Mouse (Mus musculus) forebrain, embryonic 16.5 days (tissue): ENCODE measurements around the gene Fkbp5. TPM values are rescaled to one million over a fixed set of nuclear protein-coding genes. Genes with fewer than 3 reads are reported as not detected.

Experiments used
- ATAC-seq: fragments of 200-750 bp; cut with Nextera tagmentation; 2 replicates; pipeline ENCODE4 v1.8.0; 2017; ENCODE audit warnings: mild to moderate bottlenecking, moderate library complexity
- H3K27ac ChIP-seq: fragments of 300-500 bp; sonication (generic); 2 replicates; pipeline ENCODE4 v1.5.1; 2014; ENCODE audit warnings: low read length, control low read depth
- H3K27me3 ChIP-seq: fragments of 300-500 bp; sonication (generic); replicated peaks from 2 replicates; pipeline ENCODE4 v1.6.1; 2014; ENCODE audit warnings: low read length; ENCODE audit not compliant: control insufficient read depth, insufficient read depth
- H3K36me3 ChIP-seq: fragments of 300-500 bp; sonication (generic); 2 replicates; pipeline ENCODE4 v1.6.1; 2014; ENCODE audit not compliant: control insufficient read depth, insufficient read depth
- H3K4me1 ChIP-seq: fragments of 300-500 bp; sonication (generic); replicated peaks from 2 replicates; pipeline ENCODE4 v1.6.1; 2014; ENCODE audit warnings: low read length; ENCODE audit not compliant: control insufficient read depth, insufficient read depth
- H3K4me2 ChIP-seq: fragments of 300-500 bp; sonication (generic); 2 replicates; pipeline ENCODE4 v1.6.1; 2014; ENCODE audit warnings: mild to moderate bottlenecking, low read length, control low read depth
- H3K4me3 ChIP-seq: fragments of 300-500 bp; sonication (generic); replicated peaks from 2 replicates; pipeline ENCODE4 v1.5.1; 2014; ENCODE audit warnings: mild to moderate bottlenecking, low read length, control low read depth
- H3K9ac ChIP-seq: fragments of 300-500 bp; sonication (generic); replicated peaks from 2 replicates; pipeline ENCODE4 v1.6.1; 2014; ENCODE audit warnings: low read depth, low read length, control low read depth
- H3K9me3 ChIP-seq: fragments of 300-500 bp; sonication (generic); 2 replicates; pipeline ENCODE4 v1.6.1; 2016; ENCODE audit warnings: low read length; ENCODE audit not compliant: control insufficient read depth
- WGBS: fragments of 180-500 bp; shearing (Covaris S2); extraction: QIAGEN DNeasy Blood & Tissue Kit; methylation state at CpG from one replicate; pipeline ENCODE4 v1.1.7; 2014; 5-methylcytosine and 5-hydroxymethylcytosine counted together
- polyA plus RNA-seq: library from polyadenylated mRNA; unstranded; fragments of >200 nt; fragmentation: Nextera tagmentation; extraction: Ambion mirVana; gene quantifications from 2 replicates; pipeline ENCODE4 v1.2.1, GENCODE M21; 2015

Fkbp5 gene
- polyA plus RNA-seq, 1 experiment from 2014 or later = 39.3 TPM

GRCm38 (mm10) chr17:28484704-28485445, 32.5 kb downstream of the Fkbp5 start:
- peak overlapping the region; percentile 86 for H3K4me3 ChIP-seq
- peaks cover 7% of the 10 kb centered on the region; the same call in 1 of the 2 replicates for H3K4me1 ChIP-seq
- no peaks in the 10 kb centered on the region for H3K27me3 ChIP-seq
- no peaks in the 10 kb centered on the region for H3K36me3 ChIP-seq
- H3K9ac ChIP-seq = peak overlapping the region; percentile 82
- 6% methylated on average over 30 of the region's 30 CpGs for WGBS
- no peaks in the 10 kb centered on the region for H3K9me3 ChIP-seq
- peak overlapping the region; percentile 83 for H3K27ac ChIP-seq
- peak overlapping the region; percentile 67 for H3K4me2 ChIP-seq
- no peak for ATAC-seq

GRCm38 (mm10) chr17:28477421-28477820, 39.9 kb downstream of the Fkbp5 start:
- H3K4me1 ChIP-seq = no peaks in the 10 kb centered on the region
- no peak for ATAC-seq
- H3K4me2 ChIP-seq = no peak overlapping the region
- H3K27me3 ChIP-seq = no peaks in the 10 kb centered on the region
- no peak overlapping the region for H3K27ac ChIP-seq
- no peak overlapping the region for H3K4me3 ChIP-seq
- H3K36me3 ChIP-seq = no peaks in the 10 kb centered on the region
- H3K9ac ChIP-seq = no peak overlapping the region
- WGBS = 93% methylated on average over 8 of the region's 8 CpGs
- no peaks in the 10 kb centered on the region for H3K9me3 ChIP-seq

GRCm38 (mm10) chr17:28476441-28476840, 40.9 kb downstream of the Fkbp5 start:
- no peaks in the 10 kb centered on the region for H3K36me3 ChIP-seq
- ATAC-seq = no peak
- no peak overlapping the region for H3K9ac ChIP-seq
- no peak overlapping the region for H3K4me3 ChIP-seq
- H3K27ac ChIP-seq = no peak overlapping the region
- H3K4me2 ChIP-seq = no peak overlapping the region
- no peaks in the 10 kb centered on the region for H3K9me3 ChIP-seq
- no peaks in the 10 kb centered on the region for H3K27me3 ChIP-seq
- H3K4me1 ChIP-seq = no peaks in the 10 kb centered on the region

- Histone ChIP-seq H3K4me3 (no peak overlapping the region), H3K27me3 (no peaks in the 10 kb centered on the region), H3K36me3 (no peaks in the 10 kb centered on the region), H3K27ac (no peak overlapping the region), H3K9me3 (no peaks in the 10 kb centered on the region), H3K4me1 (no peaks in the 10 kb centered on the region), H3K4me2 (no peak overlapping the region), H3K9ac (no peak overlapping the region)
- no peak for ATAC-seq
- 90% methylated on average over 3 of the region's 3 CpGs for WGBS
These were observed 41.6 kb downstream of the Fkbp5 start for GRCm38 (mm10) chr17:28475593-28476325.

- no peak overlapping the region for H3K4me3 ChIP-seq
- no peaks in the 10 kb centered on the region for H3K36me3 ChIP-seq
- 44% methylated on average over 5 of the region's 5 CpGs for WGBS
- H3K4me2 ChIP-seq = no peak overlapping the region
- 0 out of 2 replicates have a peak, but pooled peaks cover 2% of the 10 kb centered on the region for H3K4me1 ChIP-seq
- no peak overlapping the region for H3K9ac ChIP-seq
- no peak for ATAC-seq
- no peak overlapping the region for H3K27ac ChIP-seq
- H3K27me3 ChIP-seq = no peaks in the 10 kb centered on the region
- no peaks in the 10 kb centered on the region for H3K9me3 ChIP-seq
These were observed 44.6 kb downstream of the Fkbp5 start for GRCm38 (mm10) chr17:28472696-28473095.

GRCm38 (mm10) chr17:28470876-28471275, 46.5 kb downstream of the Fkbp5 start:
- ATAC-seq = no peak
- H3K36me3 ChIP-seq = no peaks in the 10 kb centered on the region
- H3K27ac ChIP-seq = no peak overlapping the region
- H3K4me2 ChIP-seq = no peak overlapping the region
- WGBS = 77% methylated on average over 6 of the region's 6 CpGs
- no peaks in the 10 kb centered on the region for H3K9me3 ChIP-seq
- H3K9ac ChIP-seq = no peak overlapping the region
- 0 out of 2 replicates have a peak, but pooled peaks cover 2% of the 10 kb centered on the region for H3K4me1 ChIP-seq
- no peak overlapping the region for H3K4me3 ChIP-seq
- H3K27me3 ChIP-seq = no peaks in the 10 kb centered on the region

- no peaks in the 10 kb centered on the region for H3K9me3 ChIP-seq
- no peak overlapping the region for H3K9ac ChIP-seq
- H3K36me3 ChIP-seq = no peaks in the 10 kb centered on the region
- H3K4me3 ChIP-seq = no peak overlapping the region
- 80% methylated on average over 11 of the region's 11 CpGs for WGBS
- 0 out of 2 replicates have a peak, but pooled peaks cover 4% of the 10 kb centered on the region for H3K4me1 ChIP-seq
- no peak overlapping the region for H3K4me2 ChIP-seq
- ATAC-seq = no peak
- H3K27ac ChIP-seq = no peak overlapping the region
- H3K27me3 ChIP-seq = no peaks in the 10 kb centered on the region
These were observed 49.6 kb downstream of the Fkbp5 start for GRCm38 (mm10) chr17:28467749-28468148.

- WGBS = 81% methylated on average over 4 of the region's 4 CpGs
These were observed 51.4 kb downstream of the Fkbp5 start for GRCm38 (mm10) chr17:28465968-28466367.

GRCm38 (mm10) chr17:28463701-28464443, 53.5 kb downstream of the Fkbp5 start:
- H3K27ac ChIP-seq = no peak overlapping the region
- no peaks in the 10 kb centered on the region for H3K36me3 ChIP-seq
- H3K9ac ChIP-seq = no peak overlapping the region
- H3K4me2 ChIP-seq = no peak overlapping the region
- 0 out of 2 replicates have a peak, but pooled peaks cover 2% of the 10 kb centered on the region for H3K4me1 ChIP-seq
- H3K9me3 ChIP-seq = no peaks in the 10 kb centered on the region
- H3K27me3 ChIP-seq = no peaks in the 10 kb centered on the region
- ATAC-seq = no peak
- WGBS = 72% methylated on average over 7 of the region's 7 CpGs
- no peak overlapping the region for H3K4me3 ChIP-seq

More at GRCm38 (mm10) chr17:28465968-28466367, 51.4 kb downstream of the Fkbp5 start:
- no peak overlapping the region for H3K27ac ChIP-seq
- H3K9me3 ChIP-seq = no peaks in the 10 kb centered on the region
- no peak for ATAC-seq
- no peak overlapping the region for H3K4me3 ChIP-seq
- no peaks in the 10 kb centered on the region for H3K27me3 ChIP-seq
- H3K4me1 ChIP-seq = 0 out of 2 replicates have a peak, but pooled peaks cover 4% of the 10 kb centered on the region
- H3K9ac ChIP-seq = no peak overlapping the region
- H3K36me3 ChIP-seq = no peaks in the 10 kb centered on the region
- H3K4me2 ChIP-seq = no peak overlapping the region
